Mouse (Mus musculus) MEL (cell line): ENCODE data around the gene Dnajc28. TPM values are rescaled to one million over a fixed set of nuclear protein-coding genes. Genes with fewer than 3 reads are reported as not detected.
A peak's percentile ranks its signal among the peaks of the same experiment; 100 is the strongest.

Experiments
- DNase-seq: peaks from one replicate; pipeline ENCODE4 v3.0.0; 2011; ENCODE audit warnings: low read depth, low spot score
- H3K27ac ChIP-seq: 2 replicates; pipeline ENCODE4 v1.5.1; 2012; ENCODE audit warnings: low read depth, mild to moderate bottlenecking, control low read depth, low read length, moderate library complexity; ENCODE audit not compliant: control insufficient read depth
- H3K27me3 ChIP-seq, 2 experiments: fragments of 150-350 bp in 1 of 2; sonication (generic) in 1 of 2; 2 replicates each; pipeline ENCODE4 v1.6.1; 2012; ENCODE audit warnings: low read length in 2 of 2, mild to moderate bottlenecking in 2 of 2, improper control_type of control experiment in 1 of 2, moderate library complexity in 1 of 2; ENCODE audit not compliant: insufficient read depth in 2 of 2, control insufficient read depth in 1 of 2
- H3K36me3 ChIP-seq, 2 experiments: 2 replicates each; pipeline ENCODE4 v1.6.1; 2012 to 2014; ENCODE audit warnings: low read length in 2 of 2, improper control_type of control experiment in 1 of 2, inconsistent platforms in 1 of 2, mild to moderate bottlenecking in 1 of 2; ENCODE audit not compliant: insufficient read depth in 2 of 2, control insufficient read depth in 1 of 2
- H3K4me1 ChIP-seq, 2 experiments: fragments of 150-350 bp in 1 of 2; sonication (generic) in 1 of 2; 2 replicates each; pipeline ENCODE4 v1.6.1; 2012; ENCODE audit warnings: low read length in 2 of 2, improper control_type of control experiment in 1 of 2, mild to moderate bottlenecking in 1 of 2; ENCODE audit not compliant: insufficient read depth in 2 of 2, control insufficient read depth in 1 of 2
- H3K4me3 ChIP-seq, 2 experiments: fragments of 150-350 bp in 1 of 2; sonication (generic) in 1 of 2; 2 replicates each; pipeline ENCODE4 v1.5.1; 2012; ENCODE audit warnings: low read depth in 2 of 2, low read length in 2 of 2, mild to moderate bottlenecking in 2 of 2, moderate library complexity in 2 of 2, control low read depth in 1 of 2, improper control_type of control experiment in 1 of 2; ENCODE audit not compliant: control insufficient read depth in 1 of 2, insufficient read depth in 1 of 2
- H3K79me2 ChIP-seq: 2 replicates; pipeline ENCODE4 v1.6.1; 2012; ENCODE audit warnings: mild to moderate bottlenecking, low read length, moderate library complexity; ENCODE audit not compliant: control insufficient read depth, poor library complexity, insufficient read depth
- H3K9ac ChIP-seq: 2 replicates; pipeline ENCODE4 v1.6.1; 2012; ENCODE audit warnings: low read depth, mild to moderate bottlenecking, control low read depth, low read length, moderate library complexity; ENCODE audit not compliant: control insufficient read depth, poor library complexity, severe bottlenecking
- H3K9me3 ChIP-seq: fragments of 150-350 bp; sonication (generic); replicated peaks from 2 replicates; pipeline ENCODE4 v1.6.1; 2012; ENCODE audit warnings: mild to moderate bottlenecking, low read length, improper control_type of control experiment, moderate library complexity; ENCODE audit not compliant: insufficient read depth
- BHLHE40 ChIP-seq: IDR thresholded peaks from 2 replicates; pipeline ENCODE4 v1.6.1; 2012; ENCODE audit warnings: low read depth, mild to moderate bottlenecking, inconsistent platforms, low read length, improper control_type of control experiment, borderline replicate concordance
- CHD1 ChIP-seq: IDR thresholded peaks from 2 replicates; pipeline ENCODE4 v1.6.1; 2012; ENCODE audit warnings: low read depth, mild to moderate bottlenecking, inconsistent platforms, low read length, improper control_type of control experiment
- EP300 ChIP-seq, 2 experiments: IDR thresholded peaks; 2 replicates each; pipeline ENCODE4 v1.6.1; 2011; ENCODE audit warnings: improper control_type of control experiment in 2 of 2, low read length in 2 of 2, low read depth in 1 of 2, mild to moderate bottlenecking in 1 of 2
- ETS1 ChIP-seq: IDR thresholded peaks from 2 replicates; pipeline ENCODE4 v1.6.1; 2012; ENCODE audit warnings: low read depth, mild to moderate bottlenecking, inconsistent platforms, low read length, improper control_type of control experiment, moderate library complexity
- MAFK ChIP-seq: IDR thresholded peaks from 2 replicates; pipeline ENCODE4 v1.6.1; 2011; ENCODE audit warnings: low read depth, mild to moderate bottlenecking, low read length, improper control_type of control experiment, borderline replicate concordance
- MEF2A ChIP-seq: IDR thresholded peaks from 2 replicates; pipeline ENCODE4 v1.6.1; 2014; ENCODE audit warnings: low read depth, mild to moderate bottlenecking, inconsistent platforms, low read length, improper control_type of control experiment; ENCODE audit not compliant: poor library complexity, insufficient replicate concordance, severe bottlenecking; ENCODE audit errors: extremely low read depth
- MXI1 ChIP-seq: IDR thresholded peaks from 2 replicates; pipeline ENCODE4 v1.6.1; 2011; ENCODE audit warnings: mild to moderate bottlenecking, low read depth, low read length, improper control_type of control experiment
- MYB ChIP-seq: IDR thresholded peaks from 2 replicates; pipeline ENCODE4 v1.6.1; 2011; ENCODE audit warnings: mild to moderate bottlenecking, low read depth, low read length, improper control_type of control experiment
- MYC ChIP-seq: IDR thresholded peaks from 2 replicates; pipeline ENCODE4 v1.6.1; 2011; ENCODE audit warnings: low read depth, mild to moderate bottlenecking, low read length, improper control_type of control experiment, moderate library complexity
- NELFE ChIP-seq: IDR thresholded peaks from 2 replicates; pipeline ENCODE4 v1.6.1; 2011; ENCODE audit warnings: low read depth, low read length, improper control_type of control experiment
- POLR2A ChIP-seq, 2 experiments: IDR thresholded peaks; 2 replicates each; pipeline ENCODE4 v1.6.1; 2011 to 2012; ENCODE audit warnings: low read length in 2 of 2, mild to moderate bottlenecking in 2 of 2, control low read depth in 1 of 2, improper control_type of control experiment in 1 of 2, low read depth in 1 of 2, moderate library complexity in 1 of 2; ENCODE audit not compliant: control insufficient read depth in 1 of 2, insufficient read depth in 1 of 2, poor library complexity in 1 of 2
- POLR2AphosphoS2 ChIP-seq: IDR thresholded peaks from 2 replicates; pipeline ENCODE4 v1.6.1; 2011; ENCODE audit warnings: low read length, improper control_type of control experiment
- POLR2AphosphoS5 ChIP-seq: IDR thresholded peaks from 2 replicates; pipeline ENCODE4 v1.6.1; 2012; ENCODE audit warnings: low read depth, borderline replicate concordance, mild to moderate bottlenecking, inconsistent platforms, low read length, moderate library complexity, mixed read lengths
- RAD21 ChIP-seq: IDR thresholded peaks from 2 replicates; pipeline ENCODE4 v1.6.1; 2011; ENCODE audit warnings: mild to moderate bottlenecking, low read depth, low read length, improper control_type of control experiment
- RCOR1 ChIP-seq: IDR thresholded peaks from 2 replicates; pipeline ENCODE4 v1.6.1; 2012; ENCODE audit warnings: low read depth, mild to moderate bottlenecking, inconsistent platforms, low read length, improper control_type of control experiment
- SIN3A ChIP-seq: IDR thresholded peaks from 2 replicates; pipeline ENCODE4 v1.6.1; 2012; ENCODE audit warnings: low read length, improper control_type of control experiment, inconsistent platforms
- TAL1 ChIP-seq: IDR thresholded peaks from 2 replicates; pipeline ENCODE4 v1.6.1; 2012; ENCODE audit warnings: mild to moderate bottlenecking, inconsistent platforms, low read length, moderate library complexity, mixed read lengths
- TCF12 ChIP-seq: IDR thresholded peaks from 2 replicates; pipeline ENCODE4 v1.6.1; 2014; ENCODE audit warnings: low read depth, mild to moderate bottlenecking, inconsistent platforms, low read length, improper control_type of control experiment, moderate library complexity
- USF1 ChIP-seq: IDR thresholded peaks from 2 replicates; pipeline ENCODE4 v1.6.1; 2014; ENCODE audit warnings: low read depth, mild to moderate bottlenecking, inconsistent platforms, low read length, improper control_type of control experiment, moderate library complexity
- USF2 ChIP-seq, 2 experiments: IDR thresholded peaks; 2 replicates each; pipeline ENCODE4 v1.6.1; 2011 to 2012; ENCODE audit warnings: improper control_type of control experiment in 2 of 2, low read length in 2 of 2, borderline replicate concordance in 1 of 2, inconsistent platforms in 1 of 2, low read depth in 1 of 2, mild to moderate bottlenecking in 1 of 2; ENCODE audit not compliant: insufficient read depth in 1 of 2
- ZC3H11A ChIP-seq: IDR thresholded peaks from 2 replicates; pipeline ENCODE4 v1.6.1; 2012; ENCODE audit warnings: low read depth, mild to moderate bottlenecking, inconsistent platforms, low read length, improper control_type of control experiment
- ZMIZ1 ChIP-seq: IDR thresholded peaks from 2 replicates; pipeline ENCODE4 v1.6.1; 2012; ENCODE audit warnings: low read depth, mild to moderate bottlenecking, inconsistent platforms, low read length, improper control_type of control experiment, moderate library complexity
- ZNF384 ChIP-seq: IDR thresholded peaks from 2 replicates; pipeline ENCODE4 v1.6.1; 2012; ENCODE audit warnings: low read depth, mild to moderate bottlenecking, inconsistent platforms, low read length, improper control_type of control experiment
- polyA plus RNA-seq, 2 experiments: library from polyadenylated mRNA; stranded (reverse) in 1 of 2; unstranded in 1 of 2; fragments of >175 nt in 1 of 2; fragments of >200 nt in 1 of 2; gene quantifications; 2 replicates each; pipeline versions ENCODE4 v1.2.1 to v1.2.4; 2012; ENCODE audit warnings: low replicate concordance in 2 of 2, low read depth in 1 of 2; ENCODE audit not compliant: insufficient read length in 2 of 2, insufficient read depth in 1 of 2, missing spikeins in 1 of 2
- total RNA-seq: library from RNA; depleted of rRNA; stranded (reverse); fragments of 300-350 nt; gene quantifications from 2 replicates; pipeline ENCODE4 v1.2.3, GENCODE M21; 2012

Dnajc28 gene
- total and polyA plus RNA-seq, 3 experiments, result 1.2 to 1.9 TPM; not detected in 1

GRCm38 (mm10) chr16:91596397-91596778, 22.4 kb downstream of the Dnajc28 start:
- H3K27ac ChIP-seq, result peak overlapping the region; percentile 33
- no peaks in the 10 kb centered on the region; the same call in 1 of the 2 replicates for H3K79me2 ChIP-seq
- peak; percentile 84 for DNase-seq
- peak overlapping the region; percentile 71 for H3K9ac ChIP-seq
- no peaks in the 10 kb centered on the region for H3K36me3 ChIP-seq
- TF ChIP-seq CHD1 (no peak), USF2 (IDR thresholded peaks at IDR 0.05; ENCODE audit: borderline replicate concordance in 1 of 2, insufficient read depth in 1 of 2, low read depth in 1 of 2, low read length in 2 of 2) (no peak), USF1 (no peak), POLR2A (IDR thresholded peaks at IDR 0.05; ENCODE audit: control insufficient read depth in 1 of 2, insufficient read depth in 1 of 2, low read depth in 1 of 2, low read length in 2 of 2, poor library complexity in 1 of 2) (no peak), RCOR1 (peak; percentile 60), BHLHE40 (0 out of 2 replicates have a peak, but pooled peaks have one; percentile 7), EP300 (IDR thresholded peaks at IDR 0.05; ENCODE audit: low read depth in 1 of 2, low read length in 2 of 2) (0 out of 4 replicates have a peak, but pooled peaks have one; percentile 9 to 22), ZC3H11A (no peak), MYB (no peak), MAFK (no peak), ETS1 (peak; percentile 70), RAD21 (no peak), NELFE (no peak), ZMIZ1 (no peak), ZNF384 (peak; percentile 38; the same call in 1 of the 2 replicates), MYC (no peak), MXI1 (peak; percentile 44; the same call in 1 of the 2 replicates), TAL1 (no peak), SIN3A (peak; percentile 40), POLR2AphosphoS5 (no peak), TCF12 (no peak), POLR2AphosphoS2 (no peak), MEF2A (no peak)
- H3K9me3 ChIP-seq, result no peaks in the 10 kb centered on the region
- H3K4me1 ChIP-seq, result no peaks in the 10 kb centered on the region
- no peaks in the 10 kb centered on the region for H3K27me3 ChIP-seq
- peak overlapping the region; percentile 55 to 89 for H3K4me3 ChIP-seq
